Mouse (Mus musculus) frontal cortex, postnatal 10 days (tissue): ENCODE results near the gene Syncrip.

Experiments used
- DNase-seq, 2 experiments: peaks; one replicate each; pipeline ENCODE4 v3.0.0; 2022; ENCODE audit warnings: low spot score in 2 of 2, mixed read lengths in 1 of 2

Syncrip gene

GRCm38 (mm10) chr9:88482230-88482828 is at the start of gene Syncrip:
TSS of gene Syncrip (minus strand) at chr9:88482574.
- peak; percentile 91 to 92 for DNase-seq

GRCm38 (mm10) chr9:88529979-88530580 is 47.7 kb upstream of the Syncrip start:
- DNase-seq: no peak

DNA sequence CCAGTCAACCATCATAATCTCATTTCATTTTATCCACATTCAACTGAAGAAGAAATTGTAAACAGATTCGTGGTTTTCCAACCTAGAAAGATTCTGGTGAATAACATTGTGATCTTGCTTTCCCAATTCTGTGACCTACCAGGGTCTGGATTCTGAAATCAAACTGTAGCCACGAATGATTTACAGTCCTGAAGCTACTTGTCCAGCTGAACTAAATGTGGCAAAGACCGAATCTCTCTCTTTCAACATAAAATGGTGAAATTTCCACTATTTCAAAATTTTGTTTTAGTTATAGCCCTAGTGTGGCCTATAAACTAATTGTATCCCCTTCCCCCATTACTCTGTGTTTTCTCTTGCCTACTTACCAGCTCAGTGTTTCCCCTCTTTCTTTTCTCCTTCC is 47.2 kb upstream of the Syncrip start:
- no peak for DNase-seq

DNA sequence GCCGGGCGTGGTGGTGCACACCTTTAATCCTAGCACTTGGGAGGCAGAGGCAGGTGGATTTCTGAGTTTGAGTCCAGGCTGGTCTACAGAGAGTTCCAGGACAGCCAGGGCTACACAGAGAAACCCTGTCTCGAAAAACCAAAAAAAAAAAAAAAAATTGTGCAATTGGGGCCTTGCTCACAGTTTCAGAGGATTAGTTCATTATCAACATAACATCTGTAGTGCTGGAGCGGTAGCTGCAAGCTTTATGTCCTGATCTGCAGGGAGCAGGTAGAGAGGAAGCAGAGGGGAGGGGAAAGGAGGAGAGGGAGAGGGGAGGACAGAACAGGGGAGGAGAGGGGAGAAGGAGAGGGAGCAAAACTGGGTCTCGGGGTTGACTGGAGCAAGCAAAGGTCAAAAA is 46.4 kb upstream of the Syncrip start:
- DNase-seq: no peak

DNA sequence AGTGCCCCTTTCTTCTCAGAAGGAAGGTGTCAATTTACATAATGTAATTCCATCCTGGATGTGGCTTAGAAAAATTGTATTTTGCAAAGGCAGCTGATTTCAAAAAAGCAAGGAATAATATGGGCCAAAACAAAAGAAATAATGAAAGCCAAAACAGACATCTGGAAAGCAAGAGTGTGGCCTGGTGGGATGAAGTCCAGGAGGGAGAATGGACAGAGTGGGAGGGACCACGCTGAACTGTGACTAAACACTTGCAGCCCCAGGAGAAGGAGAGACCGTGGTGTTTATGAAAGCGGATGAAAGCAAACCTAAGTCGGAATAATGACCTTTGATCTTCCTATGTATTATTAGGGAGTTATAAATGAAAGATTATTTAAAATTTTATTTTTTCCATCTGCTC is 45.6 kb upstream of the Syncrip start:
- no peak for DNase-seq

DNA sequence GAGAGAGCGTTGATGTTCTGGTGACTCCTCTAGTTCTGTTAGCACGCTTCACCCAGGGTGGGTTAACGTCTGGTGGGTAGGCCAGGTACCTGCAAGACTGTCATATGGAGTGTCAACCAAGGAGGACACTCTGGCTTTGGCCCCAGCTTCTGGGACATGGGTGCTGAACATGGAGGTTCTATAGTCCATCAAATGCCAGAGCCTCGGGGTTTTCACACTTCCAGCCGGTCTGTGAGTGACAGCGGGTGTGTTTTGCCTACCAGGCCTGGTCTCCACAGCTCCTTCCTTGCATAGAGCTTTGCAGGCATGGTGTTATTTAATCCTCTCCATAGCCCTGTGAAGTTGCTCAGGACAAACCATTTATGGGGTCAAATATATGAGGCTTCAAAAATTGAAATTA is 43.0 kb upstream of the Syncrip start:
- no peak for DNase-seq

- no peak for DNase-seq
Observed at GRCm38 (mm10) chr9:88524796-88525195, 42.4 kb upstream of the Syncrip start.

DNA sequence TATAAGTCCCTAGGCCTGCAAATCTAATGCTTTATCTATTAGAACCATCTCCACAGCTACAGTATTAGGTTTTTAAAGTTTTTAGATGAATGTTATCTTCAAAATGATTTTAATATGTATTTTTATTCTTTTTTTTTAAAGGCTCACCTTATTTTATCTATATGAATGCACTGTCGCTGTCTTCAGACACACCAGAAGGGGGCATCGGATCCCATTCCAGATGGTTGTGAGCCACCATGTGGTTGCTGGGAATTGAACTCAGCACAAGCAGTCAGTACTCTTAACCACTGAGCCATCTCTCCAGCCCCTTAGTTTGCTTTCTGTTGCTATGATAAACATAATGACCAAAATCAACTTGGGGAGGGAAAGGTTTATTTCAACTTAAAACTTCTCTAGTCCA is 42.0 kb upstream of the Syncrip start:
- no peak for DNase-seq

DNA sequence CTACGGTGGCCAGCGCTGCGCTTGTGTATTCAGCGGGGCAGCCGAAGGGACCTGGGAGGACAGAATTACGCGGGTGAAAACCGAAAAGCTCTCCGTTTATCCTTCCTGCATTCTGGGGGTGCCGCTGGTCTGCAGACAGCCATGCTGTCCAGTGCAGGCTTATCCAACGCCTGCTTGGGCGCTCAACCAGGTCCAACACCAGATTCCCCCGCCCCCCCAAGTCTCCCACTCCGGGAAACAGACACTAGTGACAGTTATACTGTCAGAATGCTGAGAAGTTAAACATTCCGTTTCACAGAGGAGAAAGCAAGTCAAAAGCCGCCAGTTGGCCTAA is 40.9 kb upstream of the Syncrip start:
- DNase-seq: no peak

GRCm38 (mm10) chr9:88522569-88523334 is 40.4 kb upstream of the Syncrip start:
- DNase-seq: peak; percentile 94 to 95

DNA sequence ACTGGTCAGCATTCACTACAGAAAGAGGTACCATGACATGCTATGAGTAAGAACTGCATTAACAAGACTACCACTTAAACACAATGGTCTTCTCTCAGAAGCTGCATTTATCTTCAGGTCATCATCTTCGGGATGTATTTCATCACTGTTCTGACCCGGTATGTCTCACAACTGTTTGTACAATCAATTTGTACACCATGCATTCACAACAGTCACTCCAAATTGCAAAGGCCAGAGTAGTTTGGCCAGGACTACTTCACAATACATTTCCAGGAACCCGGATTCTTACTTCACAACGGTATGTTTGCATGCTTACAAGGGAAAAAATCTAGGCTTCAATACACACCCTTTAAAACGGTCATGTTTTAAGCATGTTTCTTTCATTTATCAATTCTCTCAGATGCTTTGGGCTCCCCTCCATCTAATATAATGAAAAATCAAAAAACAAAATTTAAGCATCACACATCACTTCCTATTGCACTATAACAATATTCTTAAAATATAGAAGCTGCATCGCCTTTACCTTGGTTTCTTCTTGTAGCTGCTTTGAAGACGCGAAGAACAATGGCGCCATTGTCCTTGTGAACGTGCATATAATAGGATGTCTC is 39.7 kb upstream of the Syncrip start:
- DNase-seq: no peak

GRCm38 (mm10) chr9:88520849-88521483 is 38.6 kb upstream of the Syncrip start:
- DNase-seq: no peak

DNA sequence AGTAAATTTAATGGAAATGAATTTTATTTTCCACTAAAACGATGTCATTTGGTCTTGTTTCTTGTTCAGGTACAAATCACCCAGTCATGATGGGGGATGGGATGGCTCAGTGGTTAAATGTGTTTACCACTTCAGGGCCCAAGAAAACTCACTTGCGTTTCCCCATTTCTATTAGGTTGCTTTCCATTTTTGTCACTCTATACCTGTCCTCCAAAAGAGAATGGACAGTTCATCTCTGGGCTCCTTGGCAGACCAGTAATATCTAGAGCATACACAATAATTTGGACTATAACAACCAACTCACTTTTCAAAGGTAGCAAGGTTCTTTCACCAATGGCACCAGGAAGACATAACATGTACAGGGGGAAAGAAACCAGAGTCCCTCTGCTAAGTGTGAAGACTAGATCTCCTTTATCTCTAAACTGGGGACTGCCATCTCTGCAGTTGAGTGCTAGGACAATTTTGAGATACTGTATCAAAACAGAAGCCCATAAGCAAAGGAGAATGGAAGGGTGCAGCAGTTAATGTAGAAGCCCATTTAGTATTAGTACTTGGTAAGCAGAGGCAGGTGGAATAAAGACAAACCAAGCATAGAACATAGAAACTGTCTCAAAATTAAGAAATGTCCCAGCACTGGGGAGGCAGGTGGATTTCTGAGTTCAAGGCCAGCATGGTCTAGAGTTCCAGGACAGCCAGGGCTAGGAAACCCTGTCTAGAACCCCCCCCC is 37.9 kb upstream of the Syncrip start:
- DNase-seq: no peak

GRCm38 (mm10) chr9:88519390-88520121 is 37.2 kb upstream of the Syncrip start:
- DNase-seq: no peak

- DNase-seq: no peak
Observed at GRCm38 (mm10) chr9:88516361-88516995, 34.1 kb upstream of the Syncrip start.

- DNase-seq: no peak
Observed at GRCm38 (mm10) chr9:88515546-88515945, 33.2 kb upstream of the Syncrip start.

DNA sequence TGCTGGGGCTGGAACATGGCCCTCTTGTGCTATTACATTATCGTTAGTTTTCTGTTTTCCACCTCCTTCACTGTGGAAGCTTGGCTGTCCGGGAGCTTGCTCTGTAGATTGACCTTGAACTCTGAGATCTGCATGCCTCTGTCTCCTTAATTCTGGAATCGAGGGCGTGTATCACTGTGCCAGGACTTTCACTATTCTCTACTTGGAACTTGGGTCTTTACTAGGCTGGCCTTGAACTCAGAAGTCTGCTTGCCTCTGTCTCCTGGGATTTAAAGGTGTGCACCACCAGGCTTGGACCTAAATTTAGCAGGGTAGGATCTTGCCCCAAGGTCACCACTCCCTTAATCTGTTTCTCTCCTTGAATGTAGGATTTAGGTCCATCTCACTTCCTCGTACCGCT is 19.5 kb upstream of the Syncrip start:
- DNase-seq: no peak

DNA sequence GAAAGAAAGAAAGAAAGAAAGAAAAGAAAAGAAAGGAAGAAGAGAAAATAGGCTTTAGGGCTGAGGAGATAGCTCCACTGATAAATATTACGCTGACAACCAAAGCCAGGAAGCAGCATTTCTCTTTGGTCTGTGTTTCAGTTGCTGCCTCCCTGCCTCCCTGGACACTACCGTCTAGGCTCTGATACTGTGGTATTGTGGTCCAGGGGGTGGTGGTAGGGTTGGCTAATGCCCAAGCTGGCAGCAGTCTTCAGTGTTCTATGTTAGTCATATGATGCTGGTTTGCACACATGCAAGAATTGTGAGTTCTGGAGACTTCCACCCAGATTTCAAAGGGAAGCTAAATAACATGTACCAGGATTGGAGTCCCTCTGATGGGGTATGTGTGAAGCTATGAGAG is 17.7 kb upstream of the Syncrip start:
- DNase-seq: no peak

- DNase-seq: no peak
Observed at GRCm38 (mm10) chr9:88492522-88492921, 10.1 kb upstream of the Syncrip start.

DNA sequence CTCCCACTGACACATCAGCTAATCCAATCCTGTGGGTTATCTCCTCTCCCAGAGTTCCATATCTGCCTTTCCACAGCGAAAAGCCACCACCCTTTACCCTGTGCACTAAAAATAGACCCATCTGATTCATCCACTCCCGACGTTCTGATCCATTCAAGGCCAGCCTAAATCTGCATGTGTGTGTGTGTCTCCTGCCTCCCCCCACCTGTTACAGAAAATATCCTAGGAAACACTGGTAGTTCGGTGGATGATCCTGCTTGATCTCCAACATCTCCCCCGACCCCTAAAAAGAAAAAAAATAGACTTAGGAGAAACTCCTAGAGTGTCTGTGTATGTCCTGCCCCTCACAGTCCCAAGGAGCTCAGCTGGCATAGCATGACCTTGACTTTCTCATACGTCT is 2.2 kb upstream of the Syncrip start:
- no peak for DNase-seq
